Mouse (Mus musculus) heart, adult 9 months (tissue): ENCODE measurements at regions not wholly inside any gene's neighbourhood (a gene's known extent, or its start where the extent isn't known, plus 50 kb on each side); places are given as distances from the start of the nearest gene placed in this dataset.
A peak's percentile ranks its signal among the peaks of the same experiment; 100 is the strongest.

Experiments used
- DNase-seq, 2 experiments: peaks; one replicate each; pipeline ENCODE4 v3.0.0; 2022; ENCODE audit warnings: low spot score in 2 of 2

- peak in 1 of 2 experiments; percentile 12 for DNase-seq
Observed at GRCm38 (mm10) chr11:95198196-95198595, 52.1 kb upstream of the Dlx4 start.

GRCm38 (mm10) chr11:95200971-95201370 is 54.9 kb upstream of the Dlx4 start:
- no peak for DNase-seq

- no peak for DNase-seq
Observed at GRCm38 (mm10) chr11:95210185-95211030, 50.9 kb upstream of the Tac4 start.

- no peak for DNase-seq
Observed at GRCm38 (mm10) chr11:95211031-95211425, 50.3 kb upstream of the Tac4 start.
